In the genomic region with DNA sequence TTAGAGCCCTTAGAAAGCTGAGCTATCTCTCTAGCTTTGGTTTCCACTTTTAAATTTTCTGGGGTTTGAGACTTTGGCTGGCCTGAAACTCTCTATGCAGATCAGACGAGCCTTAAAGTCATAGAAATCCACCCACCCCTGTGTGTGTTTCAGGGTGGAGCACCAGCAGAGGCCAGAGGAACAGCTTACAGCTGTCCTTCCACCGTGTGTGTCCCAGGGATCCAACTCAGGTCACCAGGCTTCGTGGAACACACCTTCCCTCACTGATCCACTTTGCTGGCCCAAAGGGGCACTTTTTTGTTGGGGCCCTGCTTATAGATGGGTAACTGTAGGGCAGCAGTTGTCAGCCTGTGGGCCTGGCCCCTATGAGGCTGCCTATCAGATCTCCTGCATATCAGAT, we compare ENCODE assay signal across 25 mouse cellular contexts. TPM values are rescaled to one million over a fixed set of nuclear protein-coding genes. Genes with fewer than 3 reads are reported as not detected.
DNase-seq lines count a peak whose midpoint lies in the region; ATAC-seq and TF ChIP-seq lines count a peak whose summit lies in the region.
"Had no signal": no experiment of that assay in that cellular context is flagged by ENCODE, and none has a peak within 500 bp of the region (broad histone marks: within the 10 kb centered on the region; RNA-seq: fewer than 3 reads in every experiment).

No protein-coding gene starts in this region.

- no peak for TF ChIP-seq POLR2A in MEL (IDR thresholded peaks at IDR 0.05; ENCODE audit: control insufficient read depth in 1 of 2, insufficient read depth in 1 of 2, low read depth in 1 of 2, low read length in 2 of 2, poor library complexity in 1 of 2)

- H3K4me2 ChIP-seq in heart, embryonic 16.5 days (ENCODE audit: low read depth, low read length) = no peak overlapping the region
- H3K4me2 ChIP-seq in neural tube, embryonic 15.5 days = no peak overlapping the region
- H3K4me2 ChIP-seq in forebrain, postnatal 0 days (ENCODE audit: low read depth) = no peak overlapping the region
- H3K4me2 ChIP-seq: embryonic facial prominence, embryonic 13.5 days; hindbrain, embryonic 14.5 days; kidney, embryonic 15.5 days; liver, embryonic 15.5 days; lung, embryonic 15.5 days; midbrain, embryonic 12.5 days had no signal

- no peak for TF ChIP-seq EP300 in MEL (IDR thresholded peaks at IDR 0.05; ENCODE audit: low read depth in 1 of 2, low read length in 2 of 2)

- no peaks in the 10 kb centered on the region for H3K27me3 ChIP-seq in heart, embryonic 16.5 days (ENCODE audit: control insufficient read depth, insufficient read depth, low read length)
- H3K27me3 ChIP-seq in neural tube, embryonic 15.5 days (replicated peaks) = no peaks in the 10 kb centered on the region
- no peaks in the 10 kb centered on the region for H3K27me3 ChIP-seq in MEL (ENCODE audit: control insufficient read depth in 1 of 2, insufficient read depth in 2 of 2, low read length in 2 of 2)
- H3K27me3 ChIP-seq in forebrain, postnatal 0 days (ENCODE audit: insufficient read depth, low read length) = no peaks in the 10 kb centered on the region
- H3K27me3 ChIP-seq: embryonic facial prominence, embryonic 13.5 days; kidney, embryonic 15.5 days; lung, embryonic 15.5 days had no signal

- 63% methylated on average over 3 of the region's 3 CpGs for WGBS in heart, embryonic 16.5 days
- 65% methylated on average over 3 of the region's 3 CpGs for WGBS in neural tube, embryonic 15.5 days
- 59% methylated on average over 3 of the region's 3 CpGs for WGBS in forebrain, postnatal 0 days

- DNase-seq in heart, postnatal 4 days = no peak
- no peak for DNase-seq in neural tube, embryonic 10.5 days (ENCODE audit: extremely low spot score, low spot score)
- no peak for DNase-seq in MEL (ENCODE audit: low read depth, low spot score)
- DNase-seq in forebrain, postnatal 0 days = no peak
- no peak for DNase-seq in left cerebral cortex, adult 9 months (ENCODE audit: low spot score in 2 of 2)
- DNase-seq: adrenal gland, postnatal 10 days; cerebellum, adult 11-12 months; cerebellum, adult 9-11 months; heart, adult 2 months; kidney, adult 18-20 months; kidney, postnatal 36 days; retina, postnatal 1 day; right cerebral cortex, postnatal 14 days had no signal

- H3K9me3 ChIP-seq in heart, embryonic 16.5 days (replicated peaks; ENCODE audit: control insufficient read depth, low read length) = no peaks in the 10 kb centered on the region
- no peaks in the 10 kb centered on the region for H3K9me3 ChIP-seq in neural tube, embryonic 15.5 days (replicated peaks)
- no peaks in the 10 kb centered on the region for H3K9me3 ChIP-seq in MEL (replicated peaks; ENCODE audit: insufficient read depth, low read length)
- no peaks in the 10 kb centered on the region for H3K9me3 ChIP-seq in forebrain, postnatal 0 days (ENCODE audit: low read length)
- H3K9me3 ChIP-seq: embryonic facial prominence, embryonic 13.5 days; kidney, embryonic 15.5 days; liver, embryonic 15.5 days; lung, embryonic 15.5 days; midbrain, embryonic 12.5 days had no signal

- H3K36me3 ChIP-seq in heart, embryonic 16.5 days (ENCODE audit: control insufficient read depth, insufficient read depth) = no peaks in the 10 kb centered on the region
- no peaks in the 10 kb centered on the region for H3K36me3 ChIP-seq in neural tube, embryonic 15.5 days
- peaks cover 0 to 34% of the 10 kb centered on the region in 2 experiments; a peak in 2 of 4 replicates for H3K36me3 ChIP-seq in MEL (ENCODE audit: control insufficient read depth in 1 of 2, insufficient read depth in 2 of 2, low read length in 2 of 2)
- H3K36me3 ChIP-seq in forebrain, postnatal 0 days (ENCODE audit: insufficient read depth) = no peaks in the 10 kb centered on the region
- H3K36me3 ChIP-seq: lung, embryonic 15.5 days; midbrain, embryonic 12.5 days had no signal

- peaks cover 3% of the 10 kb centered on the region; the same call in 1 of the 2 replicates for H3K79me2 ChIP-seq in MEL (ENCODE audit: control insufficient read depth, insufficient read depth, low read length, poor library complexity)

- TF ChIP-seq RAD21 in MEL (IDR thresholded peaks at IDR 0.05; ENCODE audit: low read depth, low read length) = no peak

- no peak overlapping the region for H3K4me3 ChIP-seq in heart, embryonic 16.5 days (ENCODE audit: low read length)
- no peak overlapping the region for H3K4me3 ChIP-seq in neural tube, embryonic 15.5 days (replicated peaks)
- H3K4me3 ChIP-seq in MEL (ENCODE audit: control insufficient read depth in 1 of 2, insufficient read depth in 1 of 2, low read depth in 2 of 2, low read length in 2 of 2) = peak overlapping the region; percentile 15 to 43; a peak in 1 of 4 replicates
- no peak overlapping the region for H3K4me3 ChIP-seq in forebrain, postnatal 0 days (ENCODE audit: low read depth, low read length)
- H3K4me3 ChIP-seq: embryonic facial prominence, embryonic 13.5 days; heart, adult 2 months; kidney, embryonic 15.5 days; layer of hippocampus, adult 2 months; liver, embryonic 15.5 days; lung, embryonic 15.5 days; midbrain, embryonic 12.5 days had no signal

- TF ChIP-seq CTCF in MEL (IDR thresholded peaks at IDR 0.05 in 2 of 3, conservative IDR thresholded peaks at IDR 0.05 in 1 of 3; ENCODE audit: control insufficient read depth in 1 of 3, insufficient read depth in 1 of 3, low read depth in 2 of 3, low read length in 3 of 3, poor library complexity in 1 of 3, severe bottlenecking in 1 of 3) = no peak
- no peak for TF ChIP-seq CTCF in forebrain, postnatal 0 days (IDR thresholded peaks at IDR 0.05; ENCODE audit: low read depth)

- ATAC-seq in heart, embryonic 16.5 days (replicated peaks; ENCODE audit: extremely low read depth, insufficient read depth, low FRiP score) = no peak
- no peak for ATAC-seq in neural tube, embryonic 15.5 days (ENCODE audit: low FRiP score)
- ATAC-seq in forebrain, postnatal 0 days = no peak
- ATAC-seq: CD4-positive, CD25-positive, alpha-beta regulatory T cell, adult 4 months; forebrain, embryonic 16.5 days had no signal

- peaks cover 17% of the 10 kb centered on the region for H3K4me1 ChIP-seq in heart, embryonic 16.5 days (ENCODE audit: control insufficient read depth, insufficient read depth, low read length)
- peaks cover 21% of the 10 kb centered on the region for H3K4me1 ChIP-seq in neural tube, embryonic 15.5 days
- peaks cover 8 to 48% of the 10 kb centered on the region in 2 experiments for H3K4me1 ChIP-seq in MEL (ENCODE audit: control insufficient read depth in 1 of 2, insufficient read depth in 2 of 2, low read length in 2 of 2)
- H3K4me1 ChIP-seq in forebrain, postnatal 0 days (ENCODE audit: insufficient read depth) = no peaks in the 10 kb centered on the region

- H3K27ac ChIP-seq in heart, embryonic 16.5 days (ENCODE audit: low read length) = peak overlapping the region; percentile 12; the same call in 1 of the 2 replicates
- 0 out of 2 replicates have a peak overlapping the region, but pooled peaks have one; percentile 6 for H3K27ac ChIP-seq in neural tube, embryonic 15.5 days (replicated peaks)
- peak overlapping the region; percentile 92 for H3K27ac ChIP-seq in MEL (ENCODE audit: control insufficient read depth, low read depth, low read length)
- H3K27ac ChIP-seq in forebrain, postnatal 0 days (ENCODE audit: low read depth, low read length) = no peak overlapping the region
- H3K27ac ChIP-seq: embryonic facial prominence, embryonic 13.5 days; heart, adult 2 months; hindbrain, embryonic 14.5 days; kidney, embryonic 15.5 days; layer of hippocampus, adult 2 months; liver, embryonic 15.5 days; lung, embryonic 15.5 days; midbrain, embryonic 12.5 days; stomach, postnatal 0 days had no signal

- H3K9ac ChIP-seq in heart, embryonic 16.5 days (ENCODE audit: low read length) = no peak overlapping the region
- no peak overlapping the region for H3K9ac ChIP-seq in neural tube, embryonic 15.5 days (replicated peaks)
- peak overlapping the region; percentile 63 for H3K9ac ChIP-seq in MEL (ENCODE audit: control insufficient read depth, low read depth, low read length, poor library complexity, severe bottlenecking)
- H3K9ac ChIP-seq in forebrain, postnatal 0 days = no peak overlapping the region
- H3K9ac ChIP-seq: embryonic facial prominence, embryonic 13.5 days; hindbrain, embryonic 14.5 days; kidney, embryonic 15.5 days; liver, embryonic 15.5 days; lung, embryonic 15.5 days; midbrain, embryonic 12.5 days had no signal

RNA-seq across cellular contexts. Expression of a gene that starts 3.1 kb away (rescaled TPM):
- 15.0 and 17.4 TPM in 2 replicates for polyA plus RNA-seq in heart, embryonic 16.5 days (2015; fragmentation: Nextera tagmentation; extraction: Ambion mirVana)
- total RNA-seq in heart, postnatal 4 days (2021) = 10 to 100 TPM; 65.0 to 65.6 TPM
- 25.5 and 26.9 TPM in 2 replicates for polyA plus RNA-seq in neural tube, embryonic 15.5 days (2015; fragmentation: Nextera tagmentation; extraction: Ambion mirVana)
- total RNA-seq in MEL (2012; rRNA removed) = 17.4 and 19.2 TPM in 2 replicates
- 10 to 100 TPM in 1 of 2 experiments, not detected in 1; 38.6 TPM for polyA plus RNA-seq in MEL (2012; ENCODE audit: insufficient read depth in 1 of 2, insufficient read length in 2 of 2, low read depth in 1 of 2, low replicate concordance in 2 of 2, missing spikeins in 1 of 2)
- 49.4 and 54.8 TPM in 2 replicates for total RNA-seq in forebrain, postnatal 0 days (2014; rRNA removed)
- 6.5 and 12.0 TPM in 2 replicates for polyA plus RNA-seq in forebrain, postnatal 0 days (2015; fragmentation: Nextera tagmentation; extraction: Ambion mirVana)

RNA-seq across cellular contexts. Expression of a gene that starts 13.5 kb away (rescaled TPM):
- 14.1 and 15.4 TPM in 2 replicates for polyA plus RNA-seq in heart, embryonic 16.5 days (2015; fragmentation: Nextera tagmentation; extraction: Ambion mirVana)
- 10 to 100 TPM; 16.4 to 21.5 TPM for total RNA-seq in heart, postnatal 4 days (2021)
- polyA plus RNA-seq in neural tube, embryonic 15.5 days (2015; fragmentation: Nextera tagmentation; extraction: Ambion mirVana) = 4.5 and 7.7 TPM in 2 replicates
- 1.3 and 2.7 TPM in 2 replicates for total RNA-seq in MEL (2012; rRNA removed)
- polyA plus RNA-seq in MEL (2012; ENCODE audit: insufficient read depth in 1 of 2, insufficient read length in 2 of 2, low read depth in 1 of 2, low replicate concordance in 2 of 2, missing spikeins in 1 of 2) = 1 to 10 TPM in 1 of 2 experiments, not detected in 1; 6.6 TPM
- 4.5 and 6.4 TPM in 2 replicates for total RNA-seq in forebrain, postnatal 0 days (2014; rRNA removed)
- 2.5 and 2.8 TPM in 2 replicates for polyA plus RNA-seq in forebrain, postnatal 0 days (2015; fragmentation: Nextera tagmentation; extraction: Ambion mirVana)

RNA-seq across cellular contexts. Expression of a gene that starts 31.0 kb away (rescaled TPM):
- 11.0 and 14.3 TPM in 2 replicates for polyA plus RNA-seq in heart, embryonic 16.5 days (2015; fragmentation: Nextera tagmentation; extraction: Ambion mirVana)
- total RNA-seq in heart, postnatal 4 days (2021) = 100 to 1,000 TPM; 104 to 113 TPM
- 5.6 and 6.2 TPM in 2 replicates for polyA plus RNA-seq in neural tube, embryonic 15.5 days (2015; fragmentation: Nextera tagmentation; extraction: Ambion mirVana)
- total RNA-seq in MEL (2012; rRNA removed) = 11.6 and 13.7 TPM in 2 replicates
- 10 to 100 TPM in 1 of 2 experiments, not detected in 1; 32.3 TPM for polyA plus RNA-seq in MEL (2012; ENCODE audit: insufficient read depth in 1 of 2, insufficient read length in 2 of 2, low read depth in 1 of 2, low replicate concordance in 2 of 2, missing spikeins in 1 of 2)
- 16.9 and 21.8 TPM in 2 replicates for total RNA-seq in forebrain, postnatal 0 days (2014; rRNA removed)
- 6.8 and 7.7 TPM in 2 replicates for polyA plus RNA-seq in forebrain, postnatal 0 days (2015; fragmentation: Nextera tagmentation; extraction: Ambion mirVana)

RNA-seq across cellular contexts. Expression of a gene that starts 31.4 kb away (rescaled TPM):
- 20.1 and 20.7 TPM in 2 replicates for polyA plus RNA-seq in heart, embryonic 16.5 days (2015; fragmentation: Nextera tagmentation; extraction: Ambion mirVana)
- total RNA-seq in heart, postnatal 4 days (2021) = 10 to 100 TPM; 40.9 to 42.1 TPM
- polyA plus RNA-seq in neural tube, embryonic 15.5 days (2015; fragmentation: Nextera tagmentation; extraction: Ambion mirVana) = 20.7 and 20.8 TPM in 2 replicates
- total RNA-seq in MEL (2012; rRNA removed) = 47.6 and 58.1 TPM in 2 replicates
- 10 to 100 TPM in 1 of 2 experiments, not detected in 1; 47.1 TPM for polyA plus RNA-seq in MEL (2012; ENCODE audit: insufficient read depth in 1 of 2, insufficient read length in 2 of 2, low read depth in 1 of 2, low replicate concordance in 2 of 2, missing spikeins in 1 of 2)
- 33.2 and 44.4 TPM in 2 replicates for total RNA-seq in forebrain, postnatal 0 days (2014; rRNA removed)
- polyA plus RNA-seq in forebrain, postnatal 0 days (2015; fragmentation: Nextera tagmentation; extraction: Ambion mirVana) = 14.6 and 16.7 TPM in 2 replicates

RNA-seq across cellular contexts. Expression of a gene that starts 33.5 kb away (rescaled TPM):
- 20.6 and 25.3 TPM in 2 replicates for polyA plus RNA-seq in heart, embryonic 16.5 days (2015; fragmentation: Nextera tagmentation; extraction: Ambion mirVana)
- 10 to 100 TPM; 22.9 to 24.9 TPM for total RNA-seq in heart, postnatal 4 days (2021)
- polyA plus RNA-seq in neural tube, embryonic 15.5 days (2015; fragmentation: Nextera tagmentation; extraction: Ambion mirVana) = 58.2 and 59.0 TPM in 2 replicates
- total RNA-seq in MEL (2012; rRNA removed) = 20.3 and 28.2 TPM in 2 replicates
- 10 to 100 TPM in 1 of 2 experiments, not detected in 1; 26.1 TPM for polyA plus RNA-seq in MEL (2012; ENCODE audit: insufficient read depth in 1 of 2, insufficient read length in 2 of 2, low read depth in 1 of 2, low replicate concordance in 2 of 2, missing spikeins in 1 of 2)
- total RNA-seq in forebrain, postnatal 0 days (2014; rRNA removed) = 49.2 and 69.4 TPM in 2 replicates
- polyA plus RNA-seq in forebrain, postnatal 0 days (2015; fragmentation: Nextera tagmentation; extraction: Ambion mirVana) = 35.2 and 50.1 TPM in 2 replicates

Comparison
In these comparisons a context has a peak if more than half of its experiments do, and no peak if none do; other contexts are left out.
1. H3K4me3 ChIP-seq: peak in MEL (2 of 2); none in heart, embryonic 16.5 days (single experiment), neural tube, embryonic 15.5 days (single experiment) and forebrain, postnatal 0 days (single experiment).